Mouse (Mus musculus) gastrocnemius, postnatal 4 days (tissue): ENCODE data around the gene Xxylt1. TPM values are rescaled to one million over a fixed set of nuclear protein-coding genes. Genes with fewer than 3 reads are reported as not detected.

Source experiments
- DNase-seq, 2 experiments: peaks; one replicate each; pipeline ENCODE4 v3.0.0; 2021 to 2022; ENCODE audit warnings: low spot score in 2 of 2, mixed read lengths in 2 of 2
- total RNA-seq, 2 experiments: library from RNA; stranded (reverse); gene quantifications; 2 replicates each; pipeline ENCODE4 v1.2.3; 2021

The Xxylt1 gene
- total RNA-seq, 2 experiments from 2014 or later: 12.7 to 12.9 TPM

DNA sequence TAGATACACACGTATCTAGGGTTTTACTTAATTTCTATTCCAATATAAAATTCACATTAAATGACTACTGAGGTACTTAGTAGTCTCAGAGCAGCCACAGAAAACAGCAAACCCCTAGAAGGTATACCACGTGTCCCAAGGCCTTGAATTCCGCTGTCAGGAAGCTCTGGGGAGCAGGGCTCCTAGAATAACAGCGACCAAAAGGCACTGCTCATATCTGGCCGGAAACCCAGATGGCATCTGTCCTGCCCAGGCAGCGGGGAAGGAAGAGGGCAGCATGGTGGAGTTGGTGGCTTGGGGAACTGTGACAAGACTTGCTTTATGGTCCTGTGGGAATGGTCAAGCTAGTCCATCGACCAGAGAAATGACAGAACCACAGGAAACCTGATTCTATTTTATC is 86.9 kb downstream of the Xxylt1 start:
- DNase-seq: no peak

DNA sequence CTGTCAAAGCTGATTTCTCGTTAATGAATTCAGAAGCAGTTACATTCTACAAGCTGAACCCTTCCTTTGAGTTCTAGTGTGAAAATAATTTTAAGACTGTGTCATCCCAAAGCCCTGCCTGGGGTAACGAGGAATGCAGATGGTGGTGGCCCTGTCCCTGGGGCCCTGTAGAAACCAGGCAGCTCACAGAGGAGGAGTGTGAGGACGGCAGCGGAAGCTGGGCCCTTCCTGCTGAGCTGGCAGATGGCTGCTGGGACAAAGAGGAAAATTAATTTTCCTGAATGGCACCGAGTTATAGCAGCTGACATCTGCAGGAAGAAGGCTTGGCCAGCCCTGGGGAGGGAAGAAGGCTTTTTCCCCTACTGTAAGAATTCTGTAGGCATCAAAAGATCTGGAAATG is 88.7 kb downstream of the Xxylt1 start:
- DNase-seq: no peak

DNA sequence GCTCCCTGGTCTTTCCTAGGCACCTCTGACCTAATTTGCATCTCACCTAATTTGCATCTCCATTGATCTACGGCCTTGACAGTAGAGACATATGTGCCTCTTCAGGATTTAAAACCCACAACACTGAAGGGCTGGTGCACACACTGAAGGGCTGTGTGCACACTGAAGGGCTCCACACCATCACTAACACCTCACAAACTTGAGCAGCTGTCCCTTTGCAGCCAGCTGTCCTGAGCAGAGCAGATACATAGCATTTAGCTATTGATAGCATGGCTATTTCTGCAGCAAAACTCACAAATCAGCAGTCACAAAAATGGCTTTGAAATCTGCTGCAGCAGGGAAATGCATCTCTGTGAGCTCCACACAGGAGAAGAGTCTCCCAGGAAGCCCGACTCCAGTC is 90.6 kb downstream of the Xxylt1 start:
- DNase-seq: no peak

DNA sequence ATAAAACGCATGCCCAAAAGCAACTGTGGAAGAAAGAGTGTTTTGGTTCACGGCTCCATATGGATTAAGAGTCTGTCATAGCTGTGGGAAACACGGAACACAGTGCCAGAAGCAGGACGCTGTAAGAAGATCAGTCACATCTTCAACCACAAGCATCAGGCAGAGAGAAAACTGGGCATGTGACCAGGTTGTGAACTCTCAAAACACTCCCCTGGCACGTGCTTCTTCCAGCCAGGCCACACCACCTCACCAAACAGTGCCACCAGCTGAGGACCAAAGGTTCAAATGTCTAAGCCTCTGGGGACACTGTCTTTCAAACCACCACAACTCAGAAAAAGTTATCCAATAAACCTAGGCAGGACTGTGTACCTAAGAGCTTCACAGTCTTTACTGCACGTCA is 93.0 kb downstream of the Xxylt1 start:
- no peak for DNase-seq

DNA sequence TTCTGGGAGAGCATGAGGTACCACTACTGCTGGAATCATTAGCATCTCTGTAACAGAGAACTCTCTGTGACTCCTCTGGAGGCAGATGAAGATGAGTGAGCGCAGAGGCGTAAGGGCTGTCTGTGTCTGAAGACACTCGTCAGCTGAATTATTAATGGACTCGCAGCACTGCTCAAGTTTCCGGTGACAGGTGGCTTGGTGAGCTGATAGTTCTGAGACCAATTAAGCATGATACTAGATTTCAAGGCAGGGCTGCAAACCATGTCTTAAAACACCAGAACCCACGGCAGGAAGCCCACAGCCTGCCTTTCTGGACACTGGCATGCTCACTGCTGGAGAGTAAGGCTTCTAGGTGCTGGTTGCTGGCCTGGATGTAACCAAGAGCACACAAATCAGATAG is 93.5 kb downstream of the Xxylt1 start:
- no peak for DNase-seq

DNA sequence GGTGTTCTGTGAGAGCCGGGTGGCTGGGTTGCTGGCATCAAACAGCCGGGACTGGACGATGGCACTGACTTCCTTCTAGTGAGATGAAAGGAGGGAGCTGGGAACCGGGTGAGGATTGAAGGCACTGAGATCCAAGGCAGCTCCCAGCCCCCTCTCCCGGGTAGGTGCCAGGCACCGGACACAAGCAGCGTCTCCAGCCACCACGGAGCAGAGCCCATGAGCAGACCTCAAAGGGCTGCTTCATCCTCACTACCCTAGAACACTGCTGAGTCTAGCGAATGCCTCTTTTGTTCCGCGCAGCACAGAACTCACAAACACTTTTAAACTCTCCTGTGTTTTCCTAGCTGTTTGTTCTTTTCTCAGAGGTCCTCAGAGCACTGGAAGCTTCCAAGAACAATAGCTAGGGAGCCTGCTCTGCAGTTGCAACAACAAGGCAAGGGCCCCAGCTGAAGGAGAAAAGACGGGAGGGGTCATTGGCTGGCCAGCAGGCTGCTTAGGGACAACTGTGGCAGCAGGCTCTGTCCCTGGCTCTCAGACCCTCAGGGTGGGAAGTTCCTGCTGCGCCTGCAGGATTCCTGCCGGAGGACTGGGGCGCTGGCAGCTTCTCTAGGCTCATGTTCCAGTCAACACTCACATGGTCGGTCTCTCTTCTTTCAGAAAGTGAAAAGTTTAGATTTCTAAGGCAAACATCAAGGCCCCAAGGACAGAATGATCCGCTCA is 96.2 kb downstream of the Xxylt1 start:
- DNase-seq: no peak

DNA sequence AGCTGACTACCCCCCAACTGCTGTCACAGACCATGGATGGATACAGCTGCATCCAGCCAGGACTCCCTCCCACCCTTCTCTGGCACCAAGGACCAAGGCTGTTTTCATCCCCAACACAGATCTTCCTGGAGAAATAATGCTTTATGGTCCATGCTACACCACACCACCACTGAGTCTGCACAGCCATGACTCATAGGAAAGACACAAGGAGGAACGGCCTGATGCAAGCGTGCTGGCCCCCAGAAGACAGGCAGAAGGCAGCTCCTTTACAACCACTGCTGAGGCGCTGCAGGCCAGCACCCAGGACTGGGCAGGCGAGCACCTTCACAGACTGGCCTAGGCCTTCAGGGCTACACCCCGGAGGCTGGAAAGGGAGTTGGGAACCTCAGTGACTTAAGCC is 97.1 kb downstream of the Xxylt1 start:
- no peak for DNase-seq

DNA sequence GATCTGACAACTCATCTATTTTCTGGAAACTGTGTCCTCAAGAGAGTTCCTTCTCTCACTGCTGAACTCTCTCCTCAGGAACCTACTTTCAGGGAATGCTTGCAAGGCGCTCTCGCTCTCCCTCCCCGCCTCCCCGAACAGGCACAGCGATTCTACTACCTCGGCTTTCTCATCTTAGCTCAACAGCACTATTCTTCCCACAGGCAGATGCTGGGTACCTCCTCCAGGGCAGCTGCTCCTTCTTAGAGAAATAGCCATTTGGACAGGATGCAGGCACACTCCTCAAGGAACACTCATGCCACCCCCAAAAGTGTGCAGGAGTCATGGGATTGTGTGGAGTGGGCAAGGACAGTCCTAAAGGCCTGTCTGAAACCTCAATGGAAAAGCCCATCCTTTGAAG is 97.5 kb downstream of the Xxylt1 start:
- DNase-seq: no peak

DNA sequence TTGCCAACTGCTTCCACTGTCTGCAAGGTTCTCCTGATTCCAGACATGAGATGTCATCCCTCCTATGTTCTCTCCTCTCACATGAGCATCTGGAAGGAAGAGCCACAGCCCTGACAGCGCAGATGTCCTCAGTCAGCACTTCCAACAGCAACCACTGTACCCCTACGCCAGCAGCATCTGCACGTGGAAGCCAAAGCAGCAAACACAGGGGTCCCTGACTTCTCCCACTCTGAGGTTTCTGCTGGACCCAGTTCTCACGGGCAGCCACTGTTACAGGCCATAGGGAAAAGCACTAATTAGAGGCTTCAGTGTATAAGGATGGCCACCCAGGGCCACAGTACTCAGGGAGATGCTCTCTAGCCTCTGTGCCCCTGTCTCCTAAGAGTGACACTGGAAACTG is 98.0 kb downstream of the Xxylt1 start:
- no peak for DNase-seq

DNA sequence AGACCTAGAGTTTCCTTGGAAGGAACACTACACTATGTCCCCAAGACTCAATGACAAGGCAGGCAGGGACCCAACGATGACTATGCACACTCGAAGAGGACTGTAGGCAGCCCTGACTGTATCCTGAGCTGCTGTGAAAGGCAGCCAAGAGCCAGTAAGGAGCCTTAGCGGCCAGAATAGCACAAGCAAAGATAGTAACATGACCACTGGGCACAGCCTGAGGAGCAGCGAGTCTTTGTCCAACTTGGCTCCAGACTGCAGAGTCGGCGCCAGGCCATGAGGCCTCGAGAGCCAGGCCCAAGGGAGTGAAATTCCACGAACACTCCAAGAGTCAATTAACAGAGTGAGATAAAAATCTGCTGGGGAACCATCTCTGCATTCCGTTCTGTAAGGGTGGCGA is 99.9 kb downstream of the Xxylt1 start:
- DNase-seq: peak in 1 of 2 experiments; percentile 76

DNA sequence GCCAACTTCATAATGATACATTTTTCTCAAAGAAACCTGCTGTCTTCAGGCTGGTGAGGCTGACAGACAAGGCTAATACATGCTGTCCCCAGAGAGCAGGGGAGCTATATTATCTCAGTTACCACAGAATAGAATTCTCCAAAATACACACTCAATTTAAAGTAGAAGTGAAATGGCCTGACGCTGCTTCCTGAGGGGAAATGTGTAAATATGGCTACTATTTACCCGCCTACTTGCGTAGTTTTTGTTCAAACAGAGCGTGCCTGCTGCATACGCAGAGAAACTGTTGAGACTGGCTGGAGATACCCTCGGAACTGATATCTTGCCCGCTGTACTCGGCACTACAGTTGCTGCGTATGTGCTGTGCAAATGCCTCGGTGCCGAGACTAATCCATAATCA is 101.3 kb downstream of the Xxylt1 start:
- DNase-seq: no peak

DNA sequence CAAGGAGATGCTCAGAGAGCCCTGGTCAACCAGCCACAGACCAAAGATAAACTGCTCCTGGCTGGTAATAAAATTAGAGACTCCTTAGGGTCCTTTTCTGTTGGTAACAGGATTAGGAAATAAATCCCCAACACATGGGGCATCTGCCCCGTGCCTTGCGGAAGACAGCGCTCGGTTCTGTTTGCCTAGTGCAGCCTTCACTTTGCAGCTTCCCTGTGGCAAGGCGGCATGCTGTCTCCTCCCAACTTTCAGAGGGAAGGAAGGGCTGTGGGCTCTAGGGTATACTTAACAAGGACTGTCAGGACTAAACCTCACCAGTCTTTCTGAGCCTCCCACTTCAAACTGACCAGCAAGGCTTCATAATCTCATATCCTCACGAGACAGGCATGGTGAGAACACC is 103.5 kb downstream of the Xxylt1 start:
- no peak for DNase-seq

DNA sequence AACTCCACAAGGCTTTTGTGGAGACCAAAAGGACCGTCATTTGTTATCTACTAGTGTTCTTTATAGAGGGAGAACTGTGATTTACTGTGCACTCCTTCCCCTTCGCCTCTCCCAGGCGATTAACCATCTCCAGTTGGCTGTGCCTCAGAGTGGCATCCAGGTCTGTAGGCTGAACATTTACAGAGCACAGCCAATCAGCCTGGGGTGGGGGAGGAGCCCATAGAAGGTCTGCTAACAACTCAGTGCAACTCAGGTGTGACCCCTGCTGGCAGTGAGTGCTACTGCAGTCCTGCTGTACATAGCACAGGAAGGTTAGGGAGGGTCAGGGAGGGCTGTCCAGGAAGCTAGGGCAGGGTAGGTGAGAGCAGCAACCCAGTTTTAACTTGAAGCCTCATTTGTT is 104.0 kb downstream of the Xxylt1 start:
- peak; percentile 84 to 93 for DNase-seq

DNA sequence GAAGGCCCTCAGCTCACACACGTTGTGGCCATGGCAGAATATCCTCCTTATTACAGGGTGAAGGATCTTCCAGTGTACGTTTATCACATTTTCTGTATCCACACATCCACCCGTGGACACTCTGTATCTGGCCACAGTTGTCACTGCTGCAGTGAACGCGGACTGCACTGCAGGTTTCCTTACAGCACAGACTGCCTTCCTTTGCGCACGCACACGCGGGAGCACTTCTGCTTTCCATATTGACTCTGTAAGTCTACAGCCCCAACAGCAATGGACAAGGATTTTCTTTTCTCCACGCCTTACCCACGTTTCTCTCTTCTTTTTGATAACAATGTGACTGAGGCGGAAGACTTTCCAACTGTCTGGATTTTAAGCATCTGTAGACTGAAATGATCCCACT is 106.7 kb downstream of the Xxylt1 start:
- no peak for DNase-seq

DNA sequence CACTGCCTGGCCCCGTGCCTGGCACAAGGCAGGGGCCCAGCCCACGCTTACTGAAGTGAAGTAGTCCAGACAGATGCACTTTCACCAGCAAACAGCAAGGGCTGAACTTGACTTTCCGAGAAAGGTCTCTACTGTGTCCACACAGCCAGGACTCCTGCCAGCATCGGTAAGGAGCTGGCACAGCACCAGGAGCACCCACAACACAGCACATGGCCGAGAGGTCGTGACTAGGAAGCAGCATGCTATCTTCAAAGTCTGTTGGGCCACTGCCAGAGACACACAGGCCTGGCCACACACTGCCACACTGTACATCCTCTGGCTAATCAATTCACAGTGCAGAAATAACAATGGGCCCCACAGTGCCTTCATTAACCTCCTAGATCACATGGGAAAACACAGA is 107.8 kb downstream of the Xxylt1 start:
- DNase-seq: no peak

DNA sequence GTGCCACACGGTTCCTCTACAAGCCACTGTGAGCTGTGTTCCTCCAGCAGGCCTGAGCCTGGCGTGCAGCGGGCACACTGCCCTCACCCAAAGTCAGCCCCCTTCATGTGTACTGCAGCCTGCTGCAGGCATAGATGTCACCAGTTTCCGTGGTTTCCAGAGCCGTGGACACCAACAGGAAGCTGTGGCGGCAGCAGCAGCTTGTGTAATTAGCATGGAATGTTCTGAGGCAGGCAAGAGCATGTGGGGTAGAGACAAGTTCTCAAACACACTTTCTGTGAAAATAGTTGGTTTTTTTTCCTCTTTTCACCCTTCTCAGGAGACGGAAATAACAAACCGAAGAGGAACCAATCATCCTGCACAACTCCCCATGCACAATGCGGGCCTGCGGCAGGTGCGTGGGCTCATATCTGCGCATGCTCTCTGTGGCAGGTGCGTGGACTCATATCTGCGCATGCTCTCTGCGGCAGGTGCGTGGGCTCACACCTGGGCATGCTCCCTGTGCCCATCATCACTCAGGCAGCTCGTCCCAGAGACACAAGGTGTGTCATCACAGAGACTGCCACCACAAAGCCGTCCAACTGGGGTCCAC is 109.2 kb downstream of the Xxylt1 start:
- no peak for DNase-seq

DNA sequence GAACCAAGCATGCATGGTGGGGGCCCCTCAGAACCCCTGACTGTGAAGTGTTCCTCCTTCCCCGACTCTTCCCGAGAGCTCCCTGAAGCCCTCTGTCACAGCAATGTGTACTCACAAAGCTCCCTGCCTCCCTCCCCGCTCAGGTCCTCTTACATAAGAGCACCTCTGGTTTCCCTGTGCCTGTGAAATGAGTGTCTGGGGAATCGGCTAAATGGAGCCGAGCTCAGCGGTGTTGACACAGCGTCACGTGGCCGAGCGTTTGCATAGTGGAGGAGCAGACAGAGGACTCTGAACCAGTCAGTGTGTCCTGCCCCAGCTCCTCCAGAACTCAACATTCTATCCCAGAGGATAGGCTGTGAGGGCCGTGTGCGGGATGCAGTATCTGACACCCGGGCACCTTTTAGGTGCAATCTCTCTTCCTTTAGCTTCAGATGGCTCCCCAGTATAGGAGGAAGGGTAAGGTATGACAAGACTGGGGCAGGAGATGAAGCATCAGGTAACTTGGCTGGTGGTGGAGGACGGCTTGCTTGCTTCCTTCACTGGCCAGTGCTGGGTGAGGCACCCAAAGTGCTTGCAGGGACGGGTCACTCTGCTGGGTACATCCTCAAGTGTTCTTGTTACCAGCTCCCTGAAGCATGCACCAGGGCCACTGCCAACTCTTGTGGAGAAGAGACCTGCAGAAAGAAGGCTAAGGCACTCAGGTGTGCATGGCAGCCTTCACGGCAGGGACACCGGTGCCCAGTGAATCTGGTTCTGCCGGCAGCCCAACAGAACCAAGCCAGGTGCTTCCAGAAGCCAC is 111.8 kb downstream of the Xxylt1 start:
- no peak for DNase-seq

DNA sequence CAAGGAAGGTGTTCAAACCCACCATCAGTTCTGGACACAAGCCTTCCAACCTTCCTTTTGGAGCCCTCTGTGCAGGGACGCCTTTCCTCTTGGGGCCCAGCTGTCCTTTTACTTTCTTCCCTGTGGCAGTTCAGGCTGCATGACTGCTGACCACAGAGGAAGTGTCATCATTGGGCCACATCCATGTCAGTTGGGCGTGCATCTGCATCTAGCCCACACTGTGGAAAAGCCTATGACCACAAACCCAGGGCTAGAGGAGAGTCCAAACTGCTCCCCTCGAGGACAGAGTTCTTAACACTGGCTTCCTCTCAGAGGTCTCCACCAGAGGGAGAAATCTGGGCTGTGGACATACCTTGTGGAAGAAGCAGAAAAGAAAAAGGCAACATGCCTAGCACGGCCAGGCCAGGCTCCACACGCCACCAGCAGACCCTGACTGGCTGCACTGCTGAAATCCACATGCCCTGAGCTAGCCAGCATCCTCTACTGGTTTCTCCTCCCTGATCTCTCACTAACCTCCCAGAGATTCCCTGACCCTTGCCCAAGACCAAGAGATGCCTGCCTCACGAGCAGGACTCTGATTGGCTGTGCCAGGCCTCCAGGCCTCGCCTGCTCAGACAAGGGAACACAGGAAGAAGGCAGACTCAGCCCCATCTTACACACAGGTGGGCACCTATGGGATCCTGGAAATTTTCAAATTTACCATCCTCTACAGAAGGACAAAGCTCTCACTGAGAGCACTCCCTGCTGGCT is 112.7 kb downstream of the Xxylt1 start:
- DNase-seq: no peak

DNA sequence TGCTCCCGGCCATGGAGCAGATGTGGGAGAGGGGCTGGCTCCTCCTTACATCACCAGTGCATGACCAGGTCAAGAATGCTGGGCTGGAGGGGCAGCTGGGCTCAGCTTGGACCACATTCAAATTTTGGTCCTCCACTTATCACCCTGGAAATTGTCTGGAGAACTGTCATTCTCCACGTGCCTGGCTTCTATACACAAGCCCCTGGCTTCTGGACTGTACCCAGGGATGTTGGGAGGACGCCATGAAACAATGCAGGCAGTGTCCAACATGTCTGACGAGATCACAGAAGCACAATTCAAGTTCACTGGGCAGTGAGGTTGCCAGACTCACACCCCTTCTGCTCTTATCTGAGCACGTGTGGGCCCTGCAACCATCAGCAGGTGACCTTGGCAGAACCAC is 114.5 kb downstream of the Xxylt1 start:
- peak in 1 of 2 experiments; percentile 51 for DNase-seq

DNA sequence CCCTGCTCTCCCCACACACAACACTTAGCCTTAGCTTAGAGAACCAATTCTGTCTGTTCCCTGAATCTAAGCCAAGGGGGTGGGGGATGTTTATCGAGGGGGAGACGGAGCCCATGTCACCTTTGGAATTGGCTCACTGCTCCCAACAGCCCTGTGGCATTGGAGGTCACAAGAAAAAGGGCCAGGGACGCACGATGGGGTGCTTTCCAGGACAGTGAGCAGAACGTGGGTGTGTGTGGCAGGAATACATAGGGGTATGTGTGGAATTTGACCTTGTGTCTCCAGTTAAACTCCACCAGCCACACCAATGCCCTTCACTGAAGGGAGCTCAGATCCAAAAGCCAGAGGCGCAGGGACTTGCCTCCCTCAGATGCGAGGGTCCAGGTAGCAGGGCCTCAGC is 116.3 kb downstream of the Xxylt1 start:
- no peak for DNase-seq

DNA sequence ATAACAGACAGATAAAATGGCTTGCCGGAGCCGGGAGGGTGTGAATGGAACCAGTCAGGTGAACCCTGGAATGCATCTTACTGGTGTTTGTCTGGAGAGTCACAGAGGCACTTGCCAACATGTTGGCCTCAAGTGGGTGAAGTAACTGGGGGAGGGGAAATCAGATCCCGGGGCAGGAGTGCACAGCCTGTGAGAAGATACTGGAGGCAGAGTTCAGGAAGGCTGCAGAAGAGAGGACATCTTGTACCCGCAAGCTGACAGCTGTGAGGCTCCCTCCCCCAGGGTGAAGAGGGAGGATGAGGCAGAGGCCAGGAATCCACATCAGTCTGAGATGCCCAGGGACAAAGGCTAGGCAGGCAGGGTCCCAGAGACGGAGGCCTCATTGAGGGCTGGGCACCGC is 116.8 kb downstream of the Xxylt1 start:
- no peak for DNase-seq

DNA sequence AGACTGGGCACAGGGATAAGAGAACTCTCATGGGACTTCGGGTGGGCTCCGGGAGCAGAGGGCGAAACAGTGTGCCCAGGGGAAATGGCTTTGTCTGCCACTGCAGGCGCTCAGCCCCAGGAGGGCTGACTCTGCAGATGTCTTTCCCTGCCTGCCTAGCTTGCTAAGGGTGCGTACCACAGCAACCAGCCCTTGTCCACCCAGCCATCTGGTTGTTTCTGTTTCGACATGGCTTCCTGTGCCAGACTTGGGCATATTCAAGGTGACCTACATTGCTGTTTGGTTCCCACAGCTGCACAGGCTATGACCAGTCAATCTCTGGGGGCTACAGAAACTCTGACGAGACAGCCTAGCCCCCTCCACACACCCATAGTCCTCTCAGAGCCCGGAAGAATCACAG is 118.7 kb downstream of the Xxylt1 start:
- no peak for DNase-seq
